Mouse (Mus musculus) olfactory bulb, adult 2 months (tissue): ENCODE data around the gene Cald1.

ENCODE experiments used
- CTCF ChIP-seq: fragments of 200-500 bp; IDR thresholded peaks from 2 replicates; pipeline ENCODE4 v1.5.1; 2012; ENCODE audit warnings: low read depth, mild to moderate bottlenecking, low read length, moderate library complexity; ENCODE audit not compliant: insufficient read depth
- POLR2A ChIP-seq: fragments of 200-500 bp; IDR thresholded peaks from 2 replicates; pipeline ENCODE4 v1.6.1; 2012; ENCODE audit warnings: mild to moderate bottlenecking, low read depth, low read length, moderate library complexity; ENCODE audit not compliant: insufficient read depth

GRCm38 (mm10) chr6:34565176-34565880, 33.0 kb upstream of the Cald1 start:
- TF ChIP-seq POLR2A (no peak), CTCF (no peak)
